Mouse (Mus musculus) forebrain, embryonic 10.5 days (tissue): ENCODE results near the gene Sectm1b. TPM values are rescaled to one million over a fixed set of nuclear protein-coding genes. Genes with fewer than 3 reads are reported as not detected.
"Not testable (repeated sequence)": the region's sequence is repeated elsewhere in the genome, so short reads cannot be mapped to it uniquely, and the experiment has no call there.

ENCODE experiments used
- DNase-seq: peaks from one replicate; pipeline ENCODE4 v3.0.0-alpha.2; 2017; ENCODE audit warnings: low spot score; ENCODE audit errors: extremely low spot score
- H3K27ac ChIP-seq: fragments of 300-500 bp; sonication (generic); 2 replicates; pipeline ENCODE4 v1.5.1; 2016; ENCODE audit warnings: mild to moderate bottlenecking
- H3K27me3 ChIP-seq: fragments of 300-500 bp; sonication (generic); 2 replicates; pipeline ENCODE4 v1.6.1; 2016; ENCODE audit warnings: mild to moderate bottlenecking; ENCODE audit not compliant: poor library complexity, severe bottlenecking
- H3K36me3 ChIP-seq: fragments of 300-500 bp; sonication (generic); replicated peaks from 2 replicates; pipeline ENCODE4 v1.6.1; 2016; ENCODE audit warnings: mild to moderate bottlenecking, moderate library complexity
- H3K4me1 ChIP-seq: fragments of 300-500 bp; sonication (generic); 2 replicates; pipeline ENCODE4 v1.6.1; 2016
- H3K4me3 ChIP-seq: fragments of 300-500 bp; sonication (generic); 2 replicates; pipeline ENCODE4 v1.5.1; 2016; ENCODE audit warnings: mild to moderate bottlenecking, moderate library complexity
- H3K9me3 ChIP-seq: fragments of 300-500 bp; sonication (generic); 2 replicates; pipeline ENCODE4 v1.6.1; 2016; ENCODE audit warnings: mild to moderate bottlenecking, moderate library complexity
- WGBS: fragments of 180-500 bp; shearing (Covaris S2); methylation state at CpG from one replicate; pipeline ENCODE4 v1.1.7; 2016; 5-methylcytosine and 5-hydroxymethylcytosine counted together
- polyA plus RNA-seq: library from polyadenylated mRNA; unstranded; fragments of >200 nt; fragmentation: Nextera tagmentation; extraction: Ambion mirVana; gene quantifications from 2 replicates; pipeline ENCODE4 v1.2.1, GENCODE M21; 2016

Sectm1b gene
- polyA plus RNA-seq, 1 experiment from 2014 or later = not detected

- not testable (repeated sequence) for H3K27me3 ChIP-seq, H3K4me3 ChIP-seq, H3K36me3 ChIP-seq, H3K27ac ChIP-seq, DNase-seq, H3K9me3 ChIP-seq, H3K4me1 ChIP-seq
- 91% methylated on average over 6 of the region's 6 CpGs for WGBS
Observed at GRCm38 (mm10) chr11:121060401-121061067, 2.8 kb downstream of the Sectm1b start.

- Histone ChIP-seq H3K36me3 (no peaks in the 10 kb centered on the region), H3K9me3 (no peaks in the 10 kb centered on the region), H3K27me3 (peaks cover under 1% of the 10 kb centered on the region; the same call in 1 of the 2 replicates), H3K4me3 (no peak overlapping the region), H3K27ac (no peak overlapping the region), H3K4me1 (no peaks in the 10 kb centered on the region)
- no peak for DNase-seq
- WGBS = 85% methylated on average over 4 of the region's 4 CpGs
Observed at GRCm38 (mm10) chr11:121059471-121059870, 3.9 kb downstream of the Sectm1b start.

GRCm38 (mm10) chr11:121058956-121059355 is 4.4 kb downstream of the Sectm1b start:
- Histone ChIP-seq H3K27ac (no peak overlapping the region), H3K4me1 (no peaks in the 10 kb centered on the region), H3K9me3 (no peaks in the 10 kb centered on the region), H3K4me3 (no peak overlapping the region), H3K27me3 (peaks cover 6% of the 10 kb centered on the region; the same call in 1 of the 2 replicates), H3K36me3 (no peaks in the 10 kb centered on the region)
- 89% methylated on average over 4 of the region's 4 CpGs for WGBS
- DNase-seq = no peak

- 89% methylated on average over 5 of the region's 5 CpGs for WGBS
- Histone ChIP-seq H3K27me3 (peaks cover 8% of the 10 kb centered on the region; the same call in 1 of the 2 replicates), H3K4me1 (peaks cover 4% of the 10 kb centered on the region; the same call in 1 of the 2 replicates)
Observed at GRCm38 (mm10) chr11:121058122-121058521, 5.2 kb downstream of the Sectm1b start.

GRCm38 (mm10) chr11:121056536-121057236 is 6.7 kb downstream of the Sectm1b start:
- WGBS = 79% methylated on average over 7 of the region's 7 CpGs
- Histone ChIP-seq H3K27ac (no peak overlapping the region), H3K4me3 (no peak overlapping the region), H3K4me1 (peaks cover 4% of the 10 kb centered on the region; the same call in 1 of the 2 replicates), H3K36me3 (no peaks in the 10 kb centered on the region), H3K27me3 (peaks cover 8% of the 10 kb centered on the region; the same call in 1 of the 2 replicates), H3K9me3 (no peaks in the 10 kb centered on the region)
- no peak for DNase-seq

More at GRCm38 (mm10) chr11:121058122-121058521, 5.2 kb downstream of the Sectm1b start:
- Histone ChIP-seq H3K36me3 (no peaks in the 10 kb centered on the region), H3K27ac (no peak overlapping the region), H3K9me3 (no peaks in the 10 kb centered on the region), H3K4me3 (no peak overlapping the region)
- DNase-seq = no peak

- DNase-seq = peak; percentile 82
- Histone ChIP-seq H3K9me3 (no peaks in the 10 kb centered on the region), H3K36me3 (no peaks in the 10 kb centered on the region), H3K27ac (no peak overlapping the region), H3K4me3 (no peak overlapping the region), H3K27me3 (peaks cover 8% of the 10 kb centered on the region; the same call in 1 of the 2 replicates), H3K4me1 (peaks cover 4% of the 10 kb centered on the region; the same call in 1 of the 2 replicates)
- 13% methylated on average over 8 of the region's 8 CpGs for WGBS
Observed at GRCm38 (mm10) chr11:121053536-121053935, 9.8 kb downstream of the Sectm1b start.

GRCm38 (mm10) chr11:121052387-121052786 is 11.0 kb downstream of the Sectm1b start:
- Histone ChIP-seq H3K36me3 (no peaks in the 10 kb centered on the region), H3K9me3 (no peaks in the 10 kb centered on the region), H3K27me3 (peaks cover 8% of the 10 kb centered on the region; the same call in 1 of the 2 replicates), H3K4me1 (peaks cover 4% of the 10 kb centered on the region; the same call in 1 of the 2 replicates), H3K4me3 (no peak overlapping the region), H3K27ac (no peak overlapping the region)
- no peak for DNase-seq
- 74% methylated on average over 4 of the region's 4 CpGs for WGBS

- Histone ChIP-seq H3K27me3 (peaks cover 8% of the 10 kb centered on the region; the same call in 1 of the 2 replicates), H3K27ac (no peak overlapping the region), H3K4me3 (no peak overlapping the region), H3K4me1 (peaks cover 4% of the 10 kb centered on the region; the same call in 1 of the 2 replicates), H3K9me3 (no peaks in the 10 kb centered on the region), H3K36me3 (no peaks in the 10 kb centered on the region)
- WGBS = 51% methylated on average over 1 of the region's 1 CpGs
- DNase-seq = no peak
Observed at GRCm38 (mm10) chr11:121051793-121052192, 11.6 kb downstream of the Sectm1b start.

- H3K4me3 ChIP-seq = no peak overlapping the region
- WGBS = 63% methylated on average over 1 of the region's 1 CpGs
- no peak overlapping the region for H3K27ac ChIP-seq
Observed at GRCm38 (mm10) chr11:121049840-121050239, 13.5 kb downstream of the Sectm1b start.

GRCm38 (mm10) chr11:121047826-121048399 is 15.5 kb downstream of the Sectm1b start:
- no peak overlapping the region for H3K27ac ChIP-seq
- no peaks in the 10 kb centered on the region for H3K36me3 ChIP-seq
- 67% methylated on average over 2 of the region's 2 CpGs for WGBS
- no peaks in the 10 kb centered on the region for H3K9me3 ChIP-seq
- no peak for DNase-seq
- H3K4me3 ChIP-seq = no peak overlapping the region
- H3K4me1 ChIP-seq = peaks cover 12% of the 10 kb centered on the region; the same call in 1 of the 2 replicates
- H3K27me3 ChIP-seq = peaks cover 10% of the 10 kb centered on the region

More at GRCm38 (mm10) chr11:121049840-121050239, 13.5 kb downstream of the Sectm1b start:
- DNase-seq = no peak
- peaks cover 12% of the 10 kb centered on the region; the same call in 1 of the 2 replicates for H3K4me1 ChIP-seq
- H3K36me3 ChIP-seq = no peaks in the 10 kb centered on the region
- no peaks in the 10 kb centered on the region for H3K9me3 ChIP-seq
- H3K27me3 ChIP-seq = peaks cover 8% of the 10 kb centered on the region; the same call in 1 of the 2 replicates

GRCm38 (mm10) chr11:121045286-121045685 is 18.1 kb downstream of the Sectm1b start:
- H3K27me3 ChIP-seq = peaks cover 14% of the 10 kb centered on the region
- no peak overlapping the region for H3K27ac ChIP-seq
- 84% methylated on average over 1 of the region's 1 CpGs for WGBS
- no peak overlapping the region for H3K4me3 ChIP-seq
- peaks cover 12% of the 10 kb centered on the region; the same call in 1 of the 2 replicates for H3K4me1 ChIP-seq
- no peak for DNase-seq
- no peaks in the 10 kb centered on the region for H3K36me3 ChIP-seq
- no peaks in the 10 kb centered on the region for H3K9me3 ChIP-seq

- WGBS = 75% methylated on average over 1 of the region's 1 CpGs
- peaks cover 20% of the 10 kb centered on the region for H3K27me3 ChIP-seq
- H3K27ac ChIP-seq, H3K9me3 ChIP-seq, DNase-seq, H3K4me3 ChIP-seq, H3K36me3 ChIP-seq: not testable (repeated sequence)
- peaks cover 12% of the 10 kb centered on the region; the same call in 1 of the 2 replicates for H3K4me1 ChIP-seq
Observed at GRCm38 (mm10) chr11:121043025-121043424, 20.3 kb downstream of the Sectm1b start.
